ENCODE assay signal across 19 mouse cellular contexts in the genomic region with DNA sequence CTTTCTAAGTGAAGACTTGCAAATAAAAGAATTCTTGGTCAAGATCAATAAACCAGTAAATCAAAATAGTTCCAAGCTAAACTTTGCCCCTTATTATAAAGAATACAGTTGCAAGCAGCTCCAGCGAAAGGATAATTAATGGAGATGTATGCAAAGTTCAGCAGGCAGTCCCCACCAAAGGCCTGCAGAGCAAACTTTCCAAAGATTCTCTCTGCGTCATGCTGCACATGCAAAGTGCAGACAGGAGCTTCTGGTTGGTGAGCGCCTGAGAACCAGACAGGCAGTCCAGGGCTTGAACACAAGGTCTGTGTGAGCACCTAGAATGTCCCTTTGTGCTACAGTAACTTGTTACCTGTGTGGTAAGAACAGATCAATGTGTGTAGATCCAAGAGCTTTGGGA.
"Had no signal": no experiment of that assay in that cellular context is flagged by ENCODE, and none has a peak within 500 bp of the region (broad histone marks: within the 10 kb centered on the region; RNA-seq: fewer than 3 reads in every experiment).

No protein-coding gene starts in this region.

- H3K9ac ChIP-seq: kidney, embryonic 15.5 days; liver, embryonic 13.5 days; neural tube, embryonic 13.5 days; stomach, embryonic 15.5 days had no signal

- H3K9me3 ChIP-seq: kidney, embryonic 15.5 days; liver, embryonic 13.5 days; neural tube, embryonic 13.5 days; stomach, embryonic 15.5 days had no signal

- H3K4me2 ChIP-seq: kidney, embryonic 15.5 days; liver, embryonic 13.5 days; neural tube, embryonic 13.5 days; stomach, embryonic 15.5 days had no signal

- H3K27me3 ChIP-seq: kidney, embryonic 15.5 days; liver, embryonic 13.5 days; stomach, embryonic 15.5 days had no signal

- DNase-seq: kidney, adult 11 months; kidney, adult 8-10 months; kidney, postnatal 10 days; kidney, postnatal 36 days; layer of hippocampus, postnatal 36 days; liver, embryonic 13.5 days; lung, adult 2 months; lung, postnatal 14 days; lung, postnatal 4 days; retina, postnatal 1 day; right cerebral cortex, postnatal 25 days; spleen, adult 18-20 months; thymus, adult 18-20 months; thymus, postnatal 36 days had no signal

- H3K4me1 ChIP-seq: liver, embryonic 13.5 days; stomach, embryonic 15.5 days had no signal

- H3K4me3 ChIP-seq: kidney, embryonic 15.5 days; left cerebral cortex, adult 2 months; liver, embryonic 13.5 days; myocyte; neural tube, embryonic 13.5 days; stomach, embryonic 15.5 days had no signal

- H3K27ac ChIP-seq: kidney, embryonic 15.5 days; left cerebral cortex, adult 2 months; liver, embryonic 13.5 days; neural tube, embryonic 13.5 days; stomach, embryonic 15.5 days had no signal

- H3K36me3 ChIP-seq: neural tube, embryonic 13.5 days; stomach, embryonic 15.5 days had no signal
